Mouse (Mus musculus) cortical plate, adult 2 months (tissue): ENCODE data around the gene Pbx4.

ENCODE experiments used
- CTCF ChIP-seq: fragments of 200-500 bp; IDR thresholded peaks from 2 replicates; pipeline ENCODE4 v1.5.1; 2011; ENCODE audit warnings: mild to moderate bottlenecking, control low read depth, low read length; ENCODE audit not compliant: insufficient read depth; ENCODE audit errors: extremely low read depth
- POLR2A ChIP-seq: fragments of 200-500 bp; IDR thresholded peaks from 2 replicates; pipeline ENCODE4 v1.6.1; 2011; ENCODE audit warnings: mild to moderate bottlenecking, low read length, control low read depth; ENCODE audit not compliant: insufficient read depth; ENCODE audit errors: extremely low read depth

GRCm38 (mm10) chr8:69877396-69877795 lies 45.1 kb downstream of the Pbx4 start:
- TF ChIP-seq CTCF, result no peak
- no peak for TF ChIP-seq POLR2A
